Mouse (Mus musculus) right cerebral cortex, postnatal 14 days (tissue): ENCODE measurements at regions not wholly inside any gene's neighbourhood (a gene's known extent, or its start where the extent isn't known, plus 50 kb on each side); places are given as distances from the start of the nearest gene placed in this dataset.

Experiments used
- DNase-seq: peaks from one replicate; pipeline ENCODE4 v3.0.0; 2022

DNA sequence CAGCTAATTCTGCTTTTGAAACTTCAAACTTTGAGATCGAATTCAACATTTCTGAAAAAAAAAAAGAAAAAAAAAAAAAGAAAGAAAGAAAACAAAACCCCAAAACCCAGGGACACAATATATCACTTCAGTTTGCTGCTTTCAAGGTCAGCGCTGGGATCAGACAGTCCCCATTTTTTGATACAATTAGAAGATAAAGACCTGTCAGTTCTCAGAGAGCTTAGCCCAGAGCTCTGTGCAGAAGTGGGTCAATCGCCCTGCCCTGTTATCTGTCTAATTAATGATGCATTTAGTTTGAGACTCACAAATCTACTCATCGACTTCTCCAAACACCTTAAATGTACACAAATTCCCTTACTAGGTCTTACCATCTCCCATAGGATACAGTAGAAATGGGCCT, 249.2 kb downstream of the Ptprc start:
- DNase-seq, result no peak

DNA sequence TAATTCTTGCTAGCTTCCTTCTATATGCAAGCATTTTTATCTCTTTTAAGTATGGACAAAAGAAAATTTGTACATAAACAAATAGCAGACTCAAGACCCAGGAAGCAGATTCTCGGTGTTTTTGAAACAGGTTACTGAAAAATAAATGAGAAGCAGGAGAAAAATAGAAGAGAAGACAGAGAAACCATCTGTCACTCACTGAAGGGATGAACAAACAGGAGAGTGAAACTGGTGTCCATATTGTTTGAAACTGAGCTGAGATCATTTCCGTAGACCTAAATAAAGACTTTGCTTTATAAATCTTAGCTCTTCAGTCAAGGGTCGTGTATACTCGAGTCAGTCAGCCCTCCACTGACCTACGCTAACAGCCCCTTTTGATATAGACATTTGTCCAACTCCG, 251.4 kb downstream of the Ptprc start:
- DNase-seq, result no peak

DNA sequence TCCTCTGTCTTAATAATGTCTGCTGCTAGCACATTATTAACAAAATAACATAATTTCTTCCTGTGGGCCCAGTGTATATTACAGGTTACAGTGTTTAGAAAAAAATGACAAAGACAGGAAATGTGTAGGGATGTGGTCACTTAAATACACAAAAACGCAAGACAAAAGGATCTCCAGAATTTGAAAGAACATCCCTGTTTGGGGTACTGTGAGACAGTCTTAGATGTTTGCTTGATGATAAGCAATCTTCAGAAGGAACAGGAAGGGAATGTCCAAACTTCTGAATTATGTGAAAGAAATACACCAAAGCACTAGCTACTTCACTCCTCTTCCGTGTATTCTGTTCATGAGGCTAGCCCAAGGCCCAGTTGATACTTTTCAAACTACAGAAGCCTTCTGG, 251.8 kb downstream of the Ptprc start:
- DNase-seq, result no peak

DNA sequence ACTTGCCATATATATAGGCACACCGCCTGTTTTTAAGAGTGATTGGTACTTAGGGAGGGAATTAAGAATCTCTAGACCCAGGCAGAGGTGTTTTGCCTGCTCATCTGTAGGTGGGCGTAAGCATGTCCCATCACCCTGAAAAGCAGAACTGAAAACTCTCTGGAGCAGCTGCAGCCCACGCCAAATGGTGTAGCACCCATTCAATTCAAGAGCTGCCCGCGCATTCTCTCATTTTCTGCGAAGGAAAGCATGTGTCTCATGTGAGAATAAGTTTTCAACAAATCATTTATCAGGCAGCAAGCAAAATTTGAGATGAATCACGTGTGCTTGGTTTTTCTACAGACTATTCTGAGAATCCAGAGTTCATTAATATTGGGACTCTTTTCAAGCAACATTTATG, 252.7 kb downstream of the Ptprc start:
- peak; percentile 29 for DNase-seq

DNA sequence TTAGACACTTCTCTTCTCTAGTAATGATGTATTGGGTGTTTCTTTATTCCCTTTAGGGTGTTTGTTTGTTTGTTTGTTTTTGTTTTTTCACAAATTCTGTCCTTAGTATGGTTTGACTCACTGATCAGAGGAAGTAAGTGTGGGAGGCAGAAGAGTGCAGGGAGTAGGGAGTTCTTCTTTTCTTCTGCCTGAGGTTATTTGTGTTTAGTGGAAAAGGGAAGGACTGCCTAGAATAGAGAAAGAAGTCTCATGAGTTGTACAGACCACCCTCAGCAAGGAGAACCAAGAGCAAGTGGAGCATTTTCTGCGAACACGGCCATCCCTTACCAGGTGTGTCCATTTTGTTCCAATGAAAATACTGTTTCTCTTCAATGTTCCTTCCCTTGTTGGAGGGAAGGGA, 253.9 kb downstream of the Ptprc start:
- no peak for DNase-seq

DNA sequence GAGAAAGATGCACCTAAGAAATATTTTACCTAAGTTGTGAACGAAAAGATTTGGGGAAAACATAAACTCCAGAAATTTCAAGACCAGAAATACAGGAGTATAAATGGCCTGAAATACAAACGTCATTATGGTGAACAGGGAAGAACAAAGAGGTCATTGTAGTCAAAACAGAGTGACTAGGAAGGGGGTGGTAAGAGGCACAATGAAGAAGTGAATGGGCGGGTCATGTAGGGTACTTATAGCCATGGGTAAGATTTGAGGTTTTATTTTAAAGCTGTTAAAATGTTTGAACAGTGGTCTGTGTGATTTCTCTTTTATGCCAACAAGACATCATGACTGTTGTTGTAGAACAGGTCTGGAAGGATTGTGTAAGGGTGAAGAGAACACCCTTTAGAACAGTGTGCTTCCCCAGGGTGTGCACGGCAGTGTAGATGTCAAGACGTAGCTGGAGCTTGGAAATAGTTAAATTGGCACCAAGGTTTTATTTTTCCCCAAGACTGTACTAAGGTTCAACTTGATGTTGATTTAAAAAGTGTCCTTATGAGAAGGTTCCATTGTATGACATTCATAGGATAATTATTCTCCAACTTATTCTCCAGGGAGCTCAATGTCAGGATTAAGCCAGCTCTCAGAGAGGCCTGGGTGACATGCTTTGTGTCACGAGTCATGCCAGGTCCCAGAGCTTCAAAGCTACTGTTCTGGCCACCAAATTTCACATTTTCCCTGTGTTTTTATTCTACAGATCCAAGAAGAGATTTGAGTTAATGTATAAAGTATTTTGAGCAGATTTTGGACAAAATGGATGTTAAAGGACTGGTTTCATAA, 255.6 kb downstream of the Ptprc start:
- no peak for DNase-seq

DNA sequence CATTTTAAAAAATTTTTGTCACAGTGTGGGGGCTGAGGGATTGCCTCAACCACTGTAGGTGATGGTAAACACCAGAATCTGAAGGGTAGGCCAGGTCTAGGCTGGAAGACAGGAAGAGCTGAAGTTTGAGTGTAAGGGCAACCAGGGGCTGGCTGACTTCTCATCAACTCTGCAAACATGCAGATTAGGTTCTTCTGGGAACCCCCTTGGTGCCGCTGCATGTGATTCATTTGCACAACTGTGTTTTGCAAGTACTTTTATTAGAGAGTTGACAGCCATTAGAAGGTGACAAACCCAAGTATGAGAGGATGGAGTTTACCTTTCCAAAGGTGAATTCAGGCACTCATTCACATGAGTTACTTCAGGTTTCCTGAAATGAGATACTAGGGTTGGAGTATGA, 258.1 kb downstream of the Ptprc start:
- DNase-seq, result no peak

DNA sequence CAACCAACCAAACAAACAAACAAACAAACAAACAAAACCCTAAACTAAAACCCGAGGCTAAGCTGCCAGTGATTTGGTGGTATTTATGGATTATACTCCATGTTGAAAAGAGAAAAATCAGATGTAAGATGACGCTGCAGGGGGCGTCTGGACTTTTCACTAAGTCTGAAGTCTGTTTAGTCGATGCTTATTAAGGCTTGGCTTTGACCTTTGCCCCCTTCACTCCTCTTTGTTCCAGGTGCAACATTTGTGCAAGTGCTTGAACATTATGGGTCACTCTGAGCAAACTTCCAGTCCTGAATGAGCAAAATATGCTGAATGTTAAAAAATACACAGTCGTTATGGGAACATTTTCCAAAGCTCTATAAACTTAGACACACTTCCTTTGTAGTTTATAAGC, 268.6 kb downstream of the Ptprc start:
- DNase-seq, result no peak

DNA sequence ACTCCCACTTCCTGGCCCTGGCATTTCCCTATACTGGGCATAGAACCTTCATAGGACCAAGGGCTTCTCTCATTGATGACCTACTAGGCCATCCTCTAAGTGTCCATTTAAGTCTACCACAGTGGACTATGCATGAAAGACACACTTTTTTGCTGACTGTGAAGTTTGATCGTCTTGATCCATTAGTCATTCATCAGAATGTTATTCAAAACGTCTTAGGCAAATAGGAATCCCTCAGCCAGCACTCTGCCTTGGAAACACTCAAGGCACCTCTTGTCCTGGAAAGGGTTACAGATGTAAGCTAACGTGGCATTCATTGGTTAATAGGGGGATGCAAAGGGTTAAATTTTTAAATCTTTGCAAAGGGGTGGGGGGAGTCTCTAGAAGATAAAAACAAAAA, 269.0 kb downstream of the Ptprc start:
- DNase-seq, result no peak

DNA sequence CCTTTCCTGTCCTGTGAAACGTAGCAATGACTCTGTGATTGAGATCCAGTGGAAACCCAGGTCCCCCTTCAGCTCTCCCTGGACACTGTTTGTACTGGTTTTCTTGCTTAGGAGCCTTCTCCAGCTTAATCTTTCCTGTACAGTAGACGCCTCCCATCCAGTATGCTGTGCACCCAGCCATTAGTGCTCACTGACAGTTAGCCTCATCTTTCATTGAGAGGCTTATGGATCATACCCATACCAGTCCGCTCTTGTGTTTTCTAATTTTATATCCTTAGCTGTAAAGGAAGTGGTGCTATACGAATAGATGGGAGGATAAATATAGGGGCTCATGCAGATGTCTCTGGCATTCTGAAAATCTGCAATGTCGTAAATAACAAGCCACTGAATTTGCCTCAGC, 269.9 kb downstream of the Ptprc start:
- no peak for DNase-seq

DNA sequence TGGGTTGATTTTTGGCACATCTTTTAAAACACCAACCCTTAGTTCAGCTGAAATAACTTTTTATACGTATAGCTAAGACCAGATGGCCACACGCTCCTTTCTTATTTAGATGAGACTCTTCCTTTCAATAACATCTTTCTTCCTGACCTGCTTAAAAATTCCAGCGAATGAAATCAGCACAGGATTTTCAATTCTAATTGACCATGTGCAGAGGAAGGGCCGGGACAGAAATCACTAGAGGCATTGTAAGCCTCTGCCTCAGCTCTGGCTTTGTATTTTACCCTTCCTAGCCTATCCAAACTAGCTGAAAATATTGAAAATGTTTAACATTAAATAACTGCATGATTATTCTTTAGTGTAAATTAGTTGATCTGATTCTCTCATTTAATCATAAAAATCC, 272.2 kb downstream of the Ptprc start:
- no peak for DNase-seq

DNA sequence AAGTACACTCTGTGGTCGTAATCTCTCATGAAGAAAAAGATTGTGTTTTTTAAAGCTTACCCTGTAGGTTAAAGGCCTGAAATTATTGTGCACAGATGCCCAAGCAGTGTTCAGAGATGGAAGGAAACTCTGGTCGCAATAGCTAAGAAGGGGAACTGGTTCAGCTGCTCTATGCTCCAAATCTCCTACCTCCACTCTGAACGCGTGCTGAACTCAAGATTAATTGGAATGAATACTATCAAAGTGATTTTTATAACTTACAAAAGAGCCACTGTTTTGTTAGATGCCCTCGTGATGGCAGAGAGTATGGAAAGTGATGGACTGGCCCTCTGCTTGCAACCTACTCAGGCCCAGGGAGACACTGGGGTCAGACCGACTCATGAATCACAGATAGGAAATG, 272.6 kb downstream of the Ptprc start:
- DNase-seq, result no peak

DNA sequence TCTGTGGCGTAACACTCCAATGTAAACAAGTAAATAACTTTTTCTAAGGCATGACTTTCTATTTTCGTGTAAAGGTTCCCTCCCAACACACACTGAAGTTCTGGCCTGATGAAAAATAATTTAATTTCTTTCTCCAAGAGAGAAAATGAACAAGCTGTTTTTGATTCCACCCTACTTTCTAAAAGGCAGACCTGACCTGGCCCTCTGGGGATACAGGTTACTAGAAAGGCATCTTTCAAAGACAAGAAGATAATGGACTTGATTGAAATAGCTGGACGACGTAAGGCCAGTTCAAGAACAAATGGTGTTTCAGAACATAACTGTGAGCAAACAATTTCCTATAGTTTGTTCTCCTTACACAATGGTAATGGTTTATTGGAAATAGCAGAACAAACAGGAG, 273.5 kb downstream of the Ptprc start:
- no peak for DNase-seq

DNA sequence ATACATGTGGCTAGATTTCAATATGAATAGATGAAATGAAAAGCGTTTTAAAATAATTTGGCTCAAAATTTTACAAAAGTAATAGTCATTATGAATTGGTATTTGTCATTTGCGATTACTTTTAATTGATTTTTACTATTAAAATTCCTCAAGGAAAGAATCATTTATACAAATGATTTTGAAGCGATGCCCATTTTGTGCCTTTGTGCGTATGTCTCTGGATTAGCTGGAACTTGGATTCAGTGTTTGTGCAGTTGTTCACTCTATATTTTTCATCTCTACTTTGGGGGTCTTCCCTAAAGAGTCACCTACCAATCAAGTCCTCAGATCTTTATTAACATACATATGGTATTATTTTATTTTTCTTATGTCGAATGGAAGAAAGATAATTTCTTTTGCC, 274.3 kb downstream of the Ptprc start:
- DNase-seq, result no peak

DNA sequence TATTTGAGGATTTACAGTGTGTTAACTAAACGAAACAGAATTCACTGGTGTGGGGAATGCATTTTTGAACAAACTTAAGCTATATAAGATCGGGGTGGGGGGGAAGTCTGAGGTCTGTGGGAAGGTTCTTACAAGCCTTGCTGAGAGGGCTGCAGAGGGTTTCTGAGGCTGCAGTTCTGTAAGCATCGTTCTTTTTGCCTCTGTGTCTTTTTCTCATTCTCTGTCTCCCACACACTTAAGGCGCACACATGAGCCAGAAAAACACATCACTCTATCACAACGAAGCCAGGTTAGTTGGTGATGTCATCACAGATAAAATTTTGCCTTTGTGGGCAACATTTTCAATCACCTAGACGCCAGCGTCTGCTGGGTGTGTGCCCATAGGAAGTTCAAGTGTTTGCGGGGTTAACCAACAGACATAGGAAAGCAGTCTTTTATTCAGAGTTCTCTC, 274.9 kb downstream of the Ptprc start:
- no peak for DNase-seq

DNA sequence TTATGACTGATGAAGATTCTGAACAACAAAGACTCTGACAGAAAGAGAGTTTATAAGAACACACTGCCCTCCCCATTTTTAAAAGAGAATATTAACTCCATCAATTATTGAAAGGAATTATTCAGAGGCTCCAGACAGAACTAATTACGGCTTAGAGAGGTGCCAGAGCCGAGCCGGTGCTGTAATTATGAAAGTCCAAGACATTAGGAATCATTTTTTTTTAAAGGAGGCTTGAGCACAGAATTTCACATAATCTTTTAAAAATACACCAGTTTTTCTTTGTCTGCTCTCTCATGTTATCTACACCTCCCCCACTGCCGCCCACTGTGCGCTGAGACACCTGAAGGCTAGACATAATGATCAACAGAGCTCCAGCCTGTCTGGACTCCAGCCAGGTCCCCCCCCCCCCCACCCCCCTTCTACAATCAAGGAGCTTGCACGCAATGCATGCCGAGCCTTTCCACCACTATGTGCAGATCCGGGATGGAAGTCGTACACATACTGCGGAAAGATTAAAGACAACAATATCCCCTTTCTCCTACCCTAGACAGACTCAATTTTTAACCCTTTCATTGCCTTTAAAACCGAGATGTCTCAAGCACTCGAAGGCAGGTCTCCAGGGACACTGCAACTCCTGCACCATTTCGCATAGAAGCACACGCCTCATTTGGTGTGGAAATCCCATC, 275.4 kb downstream of the Ptprc start:
- peak; percentile 54 for DNase-seq

DNA sequence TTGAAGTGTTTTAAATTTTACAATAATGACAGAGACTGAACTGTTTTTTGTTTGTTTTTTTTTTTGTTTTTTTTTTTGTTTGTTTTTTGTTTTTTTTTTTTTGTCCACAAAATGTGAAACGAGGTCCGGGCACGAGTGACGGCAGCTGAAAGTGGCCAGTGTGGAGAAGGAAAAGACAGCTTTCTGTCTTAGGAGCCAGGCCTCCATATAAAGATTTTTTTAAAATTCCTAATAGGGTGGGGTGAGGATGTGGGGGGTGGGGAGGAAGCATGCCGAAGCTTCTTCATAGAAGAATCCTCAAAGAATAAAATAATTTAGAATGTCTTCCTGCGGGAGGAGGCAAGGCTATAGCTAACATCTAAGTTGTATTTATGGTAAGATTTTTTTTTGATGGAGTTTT, 276.2 kb downstream of the Ptprc start:
- DNase-seq, result no peak

DNA sequence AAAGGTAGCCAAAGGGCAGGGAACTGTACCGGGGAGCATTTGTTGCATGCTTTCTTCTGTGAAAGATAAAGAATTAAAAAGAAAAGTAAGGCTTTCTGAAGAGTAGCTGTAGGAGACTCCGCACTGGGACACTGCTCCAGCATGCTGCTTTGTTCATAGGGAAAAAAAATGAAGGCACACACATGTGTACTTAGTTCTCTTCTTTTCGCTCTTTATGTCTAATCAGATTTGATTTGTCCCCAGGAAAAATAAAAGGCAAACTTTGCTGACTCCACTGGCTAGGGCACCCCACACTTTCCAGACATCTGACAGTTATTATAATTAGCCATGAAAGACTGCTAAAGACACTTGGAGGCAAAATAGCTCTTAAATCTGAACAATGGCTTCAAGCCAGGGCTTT, 276.6 kb downstream of the Ptprc start:
- DNase-seq, result no peak

DNA sequence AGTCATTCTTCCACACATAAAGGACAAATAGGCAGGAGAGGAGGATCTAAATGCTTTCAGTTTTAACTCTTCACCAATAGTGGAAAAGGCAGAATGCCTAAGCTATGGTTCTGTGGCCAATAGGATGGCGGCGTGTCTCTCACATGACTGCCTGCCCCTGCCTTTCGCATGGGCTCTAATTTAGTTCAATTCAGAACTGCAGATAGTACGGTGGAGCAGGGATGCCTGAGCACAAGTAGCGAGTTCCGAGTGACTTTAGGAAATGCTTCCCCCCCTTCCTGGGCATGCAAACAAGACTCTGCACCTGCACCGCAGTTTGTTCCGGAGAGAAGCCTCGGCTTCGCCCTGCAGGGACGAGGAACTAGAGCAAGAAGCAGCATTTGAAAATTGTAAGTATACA, 277.1 kb downstream of the Ptprc start:
- DNase-seq, result peak; percentile 81

DNA sequence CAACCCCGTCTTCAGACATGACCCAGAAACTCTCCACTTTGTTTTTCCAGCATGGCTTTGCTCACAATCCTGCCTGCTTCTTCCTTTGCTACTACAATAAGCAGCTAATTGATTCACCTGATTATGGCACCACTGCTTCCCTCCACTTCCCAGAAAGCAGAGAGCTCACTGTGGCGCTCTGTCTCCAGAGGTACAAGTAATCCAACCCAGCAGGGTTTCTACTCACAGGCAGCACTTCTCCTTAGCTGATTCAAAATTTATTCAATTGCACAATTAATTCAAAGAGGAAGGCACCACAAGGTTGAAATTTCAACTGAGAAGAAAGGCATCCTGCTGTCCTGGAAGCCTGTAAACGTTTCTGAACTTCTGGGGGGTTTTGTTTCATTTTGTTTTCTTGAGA, 293.9 kb downstream of the Ptprc start:
- no peak for DNase-seq

DNA sequence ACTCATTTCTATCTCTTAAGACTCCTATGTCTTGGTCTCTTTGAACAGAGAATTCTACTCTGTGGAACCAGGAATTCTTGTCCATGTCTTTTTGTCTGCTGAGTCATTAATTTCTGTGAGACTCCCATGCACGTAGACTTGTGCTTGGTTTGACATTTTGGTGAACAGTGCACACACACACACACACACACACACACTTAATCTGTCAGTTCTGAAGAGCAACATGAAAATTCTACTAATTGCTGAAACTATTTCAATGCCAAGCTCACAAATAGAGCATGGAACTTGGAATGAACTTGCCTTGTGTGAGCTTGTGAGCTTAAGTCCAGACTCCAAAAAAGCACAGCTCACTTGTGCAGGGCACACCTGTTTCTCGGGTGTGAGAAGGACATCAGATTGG, 301.1 kb downstream of the Ptprc start:
- no peak for DNase-seq

DNA sequence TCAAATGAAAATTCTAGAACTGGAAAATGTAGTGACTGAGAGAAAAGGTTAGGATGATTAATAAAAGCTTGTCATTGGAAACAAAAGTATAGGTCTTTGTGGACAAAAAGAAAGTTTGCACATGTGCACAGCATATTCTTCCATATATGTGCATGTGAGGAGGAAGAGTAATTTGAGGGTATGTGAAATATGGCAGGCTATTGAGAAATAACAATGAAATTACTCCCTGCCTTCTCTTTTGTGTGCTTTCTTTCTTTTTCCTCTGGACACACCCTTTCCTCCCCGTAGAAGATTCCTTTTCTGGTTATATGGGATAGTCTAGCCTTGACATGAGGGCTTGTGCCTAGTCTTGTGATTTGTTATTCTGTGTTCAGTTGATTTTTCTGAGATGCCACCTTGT, 301.9 kb downstream of the Ptprc start:
- DNase-seq, result no peak

DNA sequence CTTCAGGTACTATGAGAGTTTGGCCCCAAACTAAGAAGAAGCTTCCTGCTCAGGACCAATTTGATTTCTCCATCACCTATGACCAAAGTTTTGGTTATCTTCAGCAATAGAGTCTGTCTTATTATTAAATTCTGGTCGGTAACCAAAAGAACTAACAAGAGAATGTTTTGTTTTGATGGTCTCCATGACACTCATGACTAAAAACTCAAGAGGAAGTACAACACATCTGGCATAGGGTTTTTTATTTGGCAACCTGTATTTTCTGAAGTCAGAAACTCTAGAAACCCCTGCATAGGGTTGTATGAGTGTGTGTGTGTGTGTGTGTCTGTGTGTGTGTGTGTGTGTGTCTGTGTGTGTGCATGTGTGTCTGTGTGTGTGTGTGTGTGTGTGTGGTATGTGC, 310.5 kb downstream of the Ptprc start:
- no peak for DNase-seq

DNA sequence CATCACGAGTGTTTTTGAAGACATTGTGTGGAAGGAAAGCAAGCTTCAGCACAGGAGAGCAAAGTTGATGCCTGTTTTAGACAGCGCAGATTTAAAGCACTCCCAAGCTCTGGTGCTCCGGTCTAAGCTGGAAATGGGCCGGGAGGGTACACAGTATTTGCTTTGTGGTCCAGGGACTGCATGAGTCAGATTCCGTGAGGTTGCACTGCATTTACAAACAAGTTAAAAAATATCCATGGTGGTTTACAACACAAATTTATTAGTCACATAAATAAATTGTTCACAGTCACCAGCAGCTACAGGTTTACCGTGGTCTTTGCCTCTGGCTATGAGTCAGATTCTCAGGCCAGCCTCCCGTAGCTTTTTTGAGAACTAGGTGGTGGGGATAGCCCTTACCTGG, 312.0 kb downstream of the Ptprc start:
- DNase-seq, result no peak

DNA sequence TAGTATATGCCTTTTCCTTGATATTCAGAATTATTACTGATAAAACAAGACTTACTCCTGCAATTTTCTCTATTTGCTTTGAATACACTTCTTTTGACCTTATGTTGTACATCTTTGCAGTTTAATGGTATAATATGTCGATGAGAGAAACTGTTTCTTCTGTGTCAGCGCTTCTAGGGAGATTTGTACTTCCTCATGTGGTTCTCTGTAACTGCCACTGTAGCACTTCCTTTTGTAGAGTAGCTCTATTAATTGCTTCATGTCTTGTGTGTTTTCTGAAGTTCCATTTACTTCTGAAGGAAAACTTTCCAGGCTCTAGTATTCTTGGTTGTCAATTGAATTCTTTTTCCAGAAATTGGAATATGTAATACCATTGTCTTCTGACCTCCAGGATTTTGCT, 323.2 kb downstream of the Ptprc start:
- no peak for DNase-seq
